Mouse (Mus musculus) hindbrain, embryonic 16.5 days (tissue): ENCODE measurements at regions not wholly inside any gene's neighbourhood (a gene's known extent, or its start where the extent isn't known, plus 50 kb on each side); places are given as distances from the start of the nearest gene placed in this dataset.

ENCODE experiments used
- ATAC-seq: fragments of 200-750 bp; cut with Nextera tagmentation; 2 replicates; pipeline ENCODE4 v1.8.0; 2017; ENCODE audit warnings: moderate TSS enrichment, moderate library complexity
- H3K27ac ChIP-seq: fragments of 300-500 bp; sonication (generic); 2 replicates; pipeline ENCODE4 v1.5.1; 2014; ENCODE audit warnings: low read depth, mild to moderate bottlenecking, control low read depth, low read length, moderate library complexity
- H3K27me3 ChIP-seq: fragments of 300-500 bp; sonication (generic); replicated peaks from 2 replicates; pipeline ENCODE4 v1.6.1; 2014; ENCODE audit warnings: low read length; ENCODE audit not compliant: control insufficient read depth, insufficient read depth
- H3K36me3 ChIP-seq: fragments of 300-500 bp; sonication (generic); 2 replicates; pipeline ENCODE4 v1.6.1; 2014; ENCODE audit warnings: mild to moderate bottlenecking, low read length, moderate library complexity, mixed read lengths; ENCODE audit not compliant: control insufficient read depth, insufficient read depth
- H3K4me1 ChIP-seq: fragments of 300-500 bp; sonication (generic); 2 replicates; pipeline ENCODE4 v1.6.1; 2014; ENCODE audit warnings: low read depth, low read length; ENCODE audit not compliant: control insufficient read depth, insufficient read depth
- H3K4me2 ChIP-seq: fragments of 300-500 bp; sonication (generic); 2 replicates; pipeline ENCODE4 v1.6.1; 2014; ENCODE audit warnings: mild to moderate bottlenecking, low read length, control low read depth, moderate library complexity
- H3K4me3 ChIP-seq: fragments of 300-500 bp; sonication (generic); 2 replicates; pipeline ENCODE4 v1.5.1; 2014; ENCODE audit warnings: mild to moderate bottlenecking, low read length, control low read depth, moderate library complexity
- H3K9ac ChIP-seq: fragments of 300-500 bp; sonication (generic); 2 replicates; pipeline ENCODE4 v1.6.1; 2014; ENCODE audit warnings: low read depth, mild to moderate bottlenecking, control low read depth, low read length, moderate library complexity
- H3K9me3 ChIP-seq: fragments of 300-500 bp; sonication (generic); 2 replicates; pipeline ENCODE4 v1.6.1; 2014; ENCODE audit warnings: mild to moderate bottlenecking, low read length, moderate library complexity; ENCODE audit not compliant: control insufficient read depth
- WGBS: fragments of 180-500 bp; shearing (Covaris S2); extraction: QIAGEN DNeasy Blood & Tissue Kit; methylation state at CpG from one replicate; pipeline ENCODE4 v1.1.7; 2014; 5-methylcytosine and 5-hydroxymethylcytosine counted together

- H3K4me1 ChIP-seq: no peaks in the 10 kb centered on the region; the same call in 1 of the 2 replicates
- no peak overlapping the region for H3K4me3 ChIP-seq
- no peaks in the 10 kb centered on the region for H3K27me3 ChIP-seq
- no peak overlapping the region for H3K4me2 ChIP-seq
- WGBS: 76% methylated on average over 6 of the region's 6 CpGs
- no peaks in the 10 kb centered on the region for H3K36me3 ChIP-seq
- H3K27ac ChIP-seq: no peak overlapping the region
- H3K9me3 ChIP-seq: no peaks in the 10 kb centered on the region
- ATAC-seq: no peak
- H3K9ac ChIP-seq: no peak overlapping the region
Observed at GRCm38 (mm10) chr14:24868756-24869155, 381.8 kb downstream of the Rps24 start.

GRCm38 (mm10) chr14:24870246-24870645, 383.3 kb downstream of the Rps24 start:
- 92% methylated on average over 3 of the region's 3 CpGs for WGBS
- Histone ChIP-seq H3K4me3 (no peak overlapping the region), H3K4me1 (peaks cover 7% of the 10 kb centered on the region), H3K27me3 (no peaks in the 10 kb centered on the region), H3K9ac (no peak overlapping the region), H3K4me2 (no peak overlapping the region), H3K27ac (no peak overlapping the region), H3K9me3 (no peaks in the 10 kb centered on the region), H3K36me3 (no peaks in the 10 kb centered on the region)
- ATAC-seq: no peak

- Histone ChIP-seq H3K4me2 (no peak overlapping the region), H3K4me3 (no peak overlapping the region), H3K27ac (no peak overlapping the region; the same call in 1 of the 2 replicates), H3K36me3 (no peaks in the 10 kb centered on the region), H3K9me3 (no peaks in the 10 kb centered on the region), H3K27me3 (no peaks in the 10 kb centered on the region), H3K4me1 (peaks cover 10% of the 10 kb centered on the region), H3K9ac (no peak overlapping the region)
- peak; percentile 80 for ATAC-seq
- WGBS: 59% methylated on average over 10 of the region's 10 CpGs
Observed at GRCm38 (mm10) chr14:24871392-24871998, 384.6 kb downstream of the Rps24 start.

- Histone ChIP-seq H3K36me3 (no peaks in the 10 kb centered on the region), H3K4me3 (no peak overlapping the region), H3K4me1 (peaks cover 10% of the 10 kb centered on the region), H3K4me2 (no peak overlapping the region), H3K9ac (no peak overlapping the region), H3K27ac (no peak overlapping the region), H3K27me3 (no peaks in the 10 kb centered on the region), H3K9me3 (no peaks in the 10 kb centered on the region)
- ATAC-seq: no peak
- WGBS: 57% methylated on average over 3 of the region's 3 CpGs
Observed at GRCm38 (mm10) chr14:24872931-24873330, 386.0 kb downstream of the Rps24 start.

GRCm38 (mm10) chr14:24873406-24873805, 386.5 kb downstream of the Rps24 start:
- H3K4me1 ChIP-seq: peaks cover 10% of the 10 kb centered on the region
- no peak overlapping the region for H3K9ac ChIP-seq
- no peaks in the 10 kb centered on the region for H3K27me3 ChIP-seq
- no peaks in the 10 kb centered on the region for H3K36me3 ChIP-seq
- no peak for ATAC-seq
- WGBS: 93% methylated on average over 3 of the region's 3 CpGs
- no peak overlapping the region for H3K4me3 ChIP-seq
- H3K4me2 ChIP-seq: no peak overlapping the region
- no peak overlapping the region for H3K27ac ChIP-seq
- H3K9me3 ChIP-seq: no peaks in the 10 kb centered on the region

GRCm38 (mm10) chr14:24874426-24875155, 387.7 kb downstream of the Rps24 start:
- WGBS: 50% methylated on average over 12 of the region's 12 CpGs
- H3K36me3 ChIP-seq: no peaks in the 10 kb centered on the region
- peaks cover 10% of the 10 kb centered on the region for H3K4me1 ChIP-seq
- peak overlapping the region; percentile 18; the same call in 1 of the 2 replicates for H3K9ac ChIP-seq
- no peaks in the 10 kb centered on the region for H3K27me3 ChIP-seq
- ATAC-seq: no peak
- peak overlapping the region; percentile 42 for H3K27ac ChIP-seq
- H3K4me2 ChIP-seq: no peak overlapping the region
- no peaks in the 10 kb centered on the region for H3K9me3 ChIP-seq
- no peak overlapping the region for H3K4me3 ChIP-seq

- peaks cover 10% of the 10 kb centered on the region for H3K4me1 ChIP-seq
- H3K9me3 ChIP-seq: no peaks in the 10 kb centered on the region
- no peaks in the 10 kb centered on the region for H3K36me3 ChIP-seq
- peak overlapping the region; percentile 42 for H3K27ac ChIP-seq
- no peak for ATAC-seq
- no peak overlapping the region for H3K4me2 ChIP-seq
- WGBS: 32% methylated on average over 8 of the region's 8 CpGs
- no peak overlapping the region for H3K4me3 ChIP-seq
- H3K27me3 ChIP-seq: no peaks in the 10 kb centered on the region
- H3K9ac ChIP-seq: no peak overlapping the region
Observed at GRCm38 (mm10) chr14:24875156-24875545, 388.2 kb downstream of the Rps24 start.

GRCm38 (mm10) chr14:24875934-24876333, 389.0 kb downstream of the Rps24 start:
- peaks cover 10% of the 10 kb centered on the region for H3K4me1 ChIP-seq
- no peak overlapping the region for H3K4me3 ChIP-seq
- no peaks in the 10 kb centered on the region for H3K27me3 ChIP-seq
- H3K27ac ChIP-seq: no peak overlapping the region
- no peak overlapping the region for H3K9ac ChIP-seq
- no peaks in the 10 kb centered on the region for H3K36me3 ChIP-seq
- H3K4me2 ChIP-seq: no peak overlapping the region
- 72% methylated on average over 6 of the region's 6 CpGs for WGBS
- ATAC-seq: no peak
- no peaks in the 10 kb centered on the region for H3K9me3 ChIP-seq

- H3K36me3 ChIP-seq: no peaks in the 10 kb centered on the region
- no peak overlapping the region for H3K4me3 ChIP-seq
- WGBS: 62% methylated on average over 5 of the region's 5 CpGs
- H3K4me1 ChIP-seq: peaks cover 10% of the 10 kb centered on the region
- H3K4me2 ChIP-seq: no peak overlapping the region
- H3K27ac ChIP-seq: no peak overlapping the region; the same call in 1 of the 2 replicates
- ATAC-seq: no peak
- H3K27me3 ChIP-seq: no peaks in the 10 kb centered on the region
- H3K9ac ChIP-seq: no peak overlapping the region
- H3K9me3 ChIP-seq: no peaks in the 10 kb centered on the region
Observed at GRCm38 (mm10) chr14:24876508-24876907, 389.6 kb downstream of the Rps24 start.
